Mouse (Mus musculus) NIH3T3 (cell line): ENCODE results near the gene Obox2.
"Not testable (repeated sequence)": the region's sequence is repeated elsewhere in the genome, so short reads cannot be mapped to it uniquely, and the experiment has no call there.

Experiments used
- DNase-seq: peaks from one replicate; pipeline ENCODE4 v3.0.0-alpha.2; 2012; ENCODE audit warnings: low read depth

Obox2 gene

DNA sequence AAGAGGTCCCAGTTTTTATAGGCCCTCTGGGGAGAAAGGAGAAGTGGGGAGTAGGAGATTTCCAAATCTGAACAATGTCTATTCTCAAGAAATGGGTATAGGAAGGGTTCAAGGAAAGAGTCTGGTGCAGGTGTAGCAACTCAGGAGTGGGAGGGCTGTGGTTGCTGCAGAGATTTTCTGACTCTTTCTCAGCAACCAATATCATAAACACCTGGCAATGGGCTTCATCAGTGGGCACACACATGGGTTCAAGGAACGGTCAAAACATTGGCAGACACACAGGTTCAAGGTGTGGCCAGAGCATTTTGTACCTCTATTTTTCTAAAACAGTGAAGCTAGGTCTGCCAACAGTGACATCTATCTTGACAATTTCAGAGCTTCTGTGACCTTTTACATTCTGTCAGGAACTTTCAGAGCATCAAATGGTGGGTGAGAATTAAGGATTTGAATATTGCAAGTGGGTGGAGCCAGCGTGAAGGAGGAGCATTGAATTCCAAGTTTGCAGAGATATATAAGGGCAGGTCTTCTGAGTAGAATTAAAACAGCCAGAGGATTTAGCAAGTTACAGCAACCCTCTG is at the start of gene Obox2, which contains the start of gene Obox1:
Gene Obox2 (plus strand): TSS at position 301 of the 578 bp plus-strand sequence.
Gene Obox1 (plus strand): TSS at position 528 of the 578 bp plus-strand sequence.
- DNase-seq, result not testable (repeated sequence)

DNA sequence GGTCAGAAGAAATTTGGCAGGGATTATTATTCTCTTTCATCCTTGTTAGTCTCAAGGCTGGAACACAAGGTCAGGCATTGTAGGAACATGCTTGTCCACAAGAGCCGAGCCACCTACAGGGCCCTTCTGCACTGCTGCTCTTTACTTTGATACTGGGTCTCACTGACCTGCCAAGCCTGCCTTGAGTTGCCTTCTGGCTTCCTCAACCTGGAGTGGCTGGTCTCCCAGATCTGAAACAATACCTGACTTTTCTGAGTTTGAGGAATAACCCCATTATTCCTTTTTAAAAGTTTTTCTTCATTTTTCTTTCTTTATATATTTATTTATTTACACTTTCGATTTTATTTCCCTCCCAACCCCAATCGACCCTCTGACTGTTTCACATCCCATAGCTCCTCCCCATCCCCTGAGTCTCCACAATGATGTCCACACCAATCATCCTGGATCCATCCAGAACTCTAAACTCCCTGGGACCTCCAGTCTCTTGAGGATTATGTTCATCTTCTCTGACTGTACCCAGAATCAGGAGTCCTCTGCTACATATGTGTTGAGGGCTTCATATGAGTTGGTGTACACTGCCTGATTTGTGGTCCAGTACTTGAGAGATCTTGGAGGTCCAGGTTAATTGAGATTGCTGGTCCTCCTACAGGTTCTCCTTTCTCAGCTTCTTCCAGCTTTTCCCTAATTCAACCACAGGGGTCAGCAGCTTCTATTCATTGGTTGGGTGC is 10.8 kb downstream of the Obox2 start:
- DNase-seq, result peak; percentile 1

DNA sequence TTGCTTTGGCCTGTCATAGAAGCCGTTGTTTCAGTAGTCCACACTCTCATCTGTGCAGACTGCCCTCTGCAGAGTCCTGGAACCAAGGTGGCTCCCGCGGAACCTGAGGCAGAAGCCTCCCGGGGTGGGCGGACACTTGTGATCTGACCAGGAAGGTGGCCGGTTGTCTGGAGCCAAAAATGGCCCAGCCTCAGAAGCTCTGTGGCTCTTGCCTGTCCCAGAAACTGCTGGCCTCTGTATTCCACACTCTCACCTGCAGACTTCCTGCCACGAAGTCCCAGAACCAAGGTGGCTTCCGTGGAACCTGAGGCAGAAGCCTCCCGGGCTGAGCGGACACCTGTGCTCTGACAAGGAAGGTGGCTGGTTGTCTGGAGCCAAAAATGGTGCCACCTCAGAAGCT is 18.3 kb downstream of the Obox2 start:
- DNase-seq, result not testable (repeated sequence)

DNA sequence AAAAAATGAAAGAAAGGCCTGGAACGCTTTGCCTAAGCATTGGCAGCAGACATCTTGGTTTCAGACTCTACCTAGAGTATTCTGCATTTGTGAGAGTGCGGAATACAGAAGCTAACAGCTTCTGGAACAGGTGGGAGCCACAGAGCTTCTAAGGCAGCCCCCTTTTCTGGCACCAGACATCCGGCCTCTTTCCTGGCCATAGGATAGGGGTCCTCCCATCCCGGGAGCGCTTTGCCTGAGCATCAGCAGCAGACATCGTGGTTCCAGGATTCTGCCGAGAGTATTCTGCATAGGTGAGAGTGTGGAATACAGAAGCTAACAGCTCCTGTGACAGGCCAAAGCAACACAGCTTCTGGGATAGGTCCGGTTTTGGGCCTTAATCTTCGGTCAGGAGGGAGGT is 29.5 kb downstream of the Obox2 start:
- DNase-seq, result not testable (repeated sequence)

DNA sequence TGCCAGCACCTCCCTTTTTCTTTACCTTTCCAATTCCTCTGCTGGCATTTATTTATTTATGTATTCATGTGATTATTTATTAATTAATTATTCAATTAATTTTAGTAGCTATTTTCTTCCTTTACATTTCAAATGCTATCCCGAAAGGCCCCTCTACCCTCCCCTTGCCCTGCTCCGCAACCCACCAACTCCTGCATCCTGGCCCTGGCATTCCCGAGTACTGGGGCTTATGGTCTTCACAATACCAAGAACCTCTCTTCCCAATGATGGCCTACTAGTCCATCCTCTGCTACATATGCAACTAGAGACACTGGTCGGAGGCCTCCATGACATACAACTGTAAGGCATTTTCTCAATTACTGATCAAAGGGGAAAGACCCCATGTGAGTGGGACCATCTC is 37.0 kb downstream of the Obox2 start:
- DNase-seq, result not testable (repeated sequence)
